Mouse (Mus musculus): Measurements from ENCODE around the gene Dhh. TPM values are rescaled to one million over a fixed set of nuclear protein-coding genes. Genes with fewer than 3 reads are reported as not detected.

Gene Dhh
- total and polyA plus RNA-seq, 2 experiments from 2014 or later = 0.68 to 0.85 TPM

DNA sequence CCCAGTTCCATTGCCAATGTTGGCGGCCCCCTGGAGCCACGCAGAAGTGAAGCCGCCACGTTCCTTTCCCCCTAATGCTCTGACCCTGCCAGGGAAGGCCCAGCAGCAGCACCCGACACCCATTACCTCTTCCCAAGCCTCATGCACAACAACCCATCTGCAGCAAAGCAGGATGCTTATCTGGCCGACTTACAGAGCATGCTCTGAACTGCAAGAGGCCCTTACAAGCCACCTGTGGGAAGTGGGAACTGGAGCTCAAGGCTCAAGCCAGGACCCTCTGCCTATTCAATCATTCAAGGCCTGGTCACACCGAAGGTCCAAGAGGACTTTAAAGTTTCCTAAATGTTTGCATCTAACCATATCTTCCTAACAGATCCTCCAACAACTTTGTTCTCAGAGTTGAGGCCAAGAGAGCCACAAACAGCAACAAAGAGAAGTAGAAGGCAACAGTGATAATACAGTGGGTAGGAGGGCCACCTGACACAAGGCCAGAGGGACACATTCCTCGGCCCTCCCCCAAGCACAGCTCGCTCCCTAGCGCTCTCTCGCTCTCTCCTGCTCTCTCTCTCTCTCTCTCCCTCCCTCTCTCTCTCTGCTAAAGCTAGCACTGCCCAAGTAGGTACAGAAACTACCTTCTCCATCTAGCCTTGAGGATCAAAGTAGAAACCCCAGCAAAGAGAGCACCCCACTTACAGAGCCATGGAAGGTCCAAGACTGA, 29.8 kb downstream of the Dhh start:
- H3K4me1 ChIP-seq (ENCODE audit: insufficient read depth, low read length) = peaks cover 31% of the 10 kb centered on the region

DNA sequence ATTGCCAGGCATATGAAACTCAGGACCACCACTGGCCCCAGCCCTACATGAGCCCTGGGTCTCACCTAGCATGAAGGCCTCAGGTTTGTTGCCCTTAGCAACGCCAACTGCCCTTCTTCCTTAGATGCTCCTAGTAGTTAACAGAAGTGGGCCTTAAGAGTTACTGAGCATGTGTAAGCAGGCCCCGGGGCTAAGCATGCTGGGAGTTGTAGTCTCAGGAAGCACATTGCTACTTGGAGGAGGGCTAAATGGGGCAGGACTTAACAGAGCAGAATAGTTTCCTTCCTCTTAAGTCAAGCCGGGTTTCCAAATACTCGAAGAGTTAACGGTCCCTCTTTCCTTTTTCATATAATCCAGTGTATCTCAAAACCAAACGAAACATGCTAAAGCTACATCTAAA, 31.0 kb downstream of the Dhh start:
- H3K36me3 ChIP-seq (ENCODE audit: insufficient read depth, low read length) = peaks cover 40% of the 10 kb centered on the region
- peak overlapping the region; percentile 100; the same call in 1 of the 2 replicates for H3K4me3 ChIP-seq (ENCODE audit: low read length)
- DNase-seq (ENCODE audit: low spot score) (peak; percentile 67), ATAC-seq (no peak)
- H3K9ac ChIP-seq (replicated peaks; ENCODE audit: low read length) = no peak overlapping the region; the same call in 1 of the 2 replicates
- H3K27ac ChIP-seq = no peak overlapping the region
- no peaks in the 10 kb centered on the region for H3K9me3 ChIP-seq (ENCODE audit: low read length)
- H3K27me3 ChIP-seq (ENCODE audit: insufficient read depth, low read length) = no peaks in the 10 kb centered on the region
- WGBS = 57% methylated on average over 6 of the region's 6 CpGs
- H3K4me1 ChIP-seq (ENCODE audit: insufficient read depth, low read length) = peaks cover 28% of the 10 kb centered on the region
- TF ChIP-seq CTCF (IDR thresholded peaks at IDR 0.05; ENCODE audit: low read depth) = no peak
- peak overlapping the region; percentile 99 for H3K4me2 ChIP-seq (ENCODE audit: low read depth, low read length)

More for the DNA sequence above, 29.8 kb downstream of the Dhh start:
- H3K9ac ChIP-seq (replicated peaks; ENCODE audit: low read length) = peak overlapping the region; percentile 99
- no peak for TF ChIP-seq CTCF (IDR thresholded peaks at IDR 0.05; ENCODE audit: low read depth)
- WGBS = 26% methylated on average over 11 of the region's 11 CpGs
- H3K27ac ChIP-seq = peak overlapping the region; percentile 15; the same call in 1 of the 2 replicates
- H3K4me3 ChIP-seq (ENCODE audit: low read length) = peak overlapping the region; percentile 100
- peaks cover 28% of the 10 kb centered on the region for H3K36me3 ChIP-seq (ENCODE audit: insufficient read depth, low read length)
- no peaks in the 10 kb centered on the region for H3K9me3 ChIP-seq (ENCODE audit: low read length)
- DNase-seq (ENCODE audit: low spot score) = no peak
- peak overlapping the region; percentile 99 for H3K4me2 ChIP-seq (ENCODE audit: low read depth, low read length)
- no peaks in the 10 kb centered on the region for H3K27me3 ChIP-seq (ENCODE audit: insufficient read depth, low read length)
- ATAC-seq = no peak

DNA sequence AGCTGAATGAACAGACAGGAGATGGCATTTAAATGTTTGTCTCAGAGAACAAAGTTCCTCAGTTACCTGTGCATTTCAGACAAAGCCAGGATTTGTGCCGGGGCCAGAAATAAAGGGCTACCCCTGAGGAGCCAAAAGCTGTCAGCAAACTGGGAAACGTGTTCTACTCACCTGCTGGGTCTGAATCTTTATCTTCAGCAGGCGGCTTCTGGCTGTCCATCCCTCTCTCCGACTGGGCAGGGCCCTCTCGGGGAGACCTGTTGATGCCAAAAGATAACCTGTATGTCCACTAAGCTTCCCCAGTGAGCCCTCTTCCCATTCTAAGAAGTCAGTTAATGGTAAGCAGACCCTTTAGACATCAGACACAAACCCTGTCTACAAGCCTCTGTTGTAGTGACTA, 31.8 kb downstream of the Dhh start:
- DNase-seq (ENCODE audit: low spot score) = no peak
- no peaks in the 10 kb centered on the region for H3K9me3 ChIP-seq (ENCODE audit: low read length)
- H3K27me3 ChIP-seq (ENCODE audit: insufficient read depth, low read length) = no peaks in the 10 kb centered on the region
- H3K27ac ChIP-seq = no peak overlapping the region
- no peak overlapping the region for H3K4me3 ChIP-seq (ENCODE audit: low read length)
- 87% methylated on average over 5 of the region's 5 CpGs for WGBS
- no peak overlapping the region for H3K9ac ChIP-seq (replicated peaks; ENCODE audit: low read length)
- no peak overlapping the region for H3K4me2 ChIP-seq (ENCODE audit: low read depth, low read length)
- ATAC-seq = no peak
- H3K4me1 ChIP-seq (ENCODE audit: insufficient read depth, low read length) = peaks cover 28% of the 10 kb centered on the region
- TF ChIP-seq CTCF (IDR thresholded peaks at IDR 0.05; ENCODE audit: low read depth) = no peak
- H3K36me3 ChIP-seq (ENCODE audit: insufficient read depth, low read length) = peaks cover 48% of the 10 kb centered on the region

DNA sequence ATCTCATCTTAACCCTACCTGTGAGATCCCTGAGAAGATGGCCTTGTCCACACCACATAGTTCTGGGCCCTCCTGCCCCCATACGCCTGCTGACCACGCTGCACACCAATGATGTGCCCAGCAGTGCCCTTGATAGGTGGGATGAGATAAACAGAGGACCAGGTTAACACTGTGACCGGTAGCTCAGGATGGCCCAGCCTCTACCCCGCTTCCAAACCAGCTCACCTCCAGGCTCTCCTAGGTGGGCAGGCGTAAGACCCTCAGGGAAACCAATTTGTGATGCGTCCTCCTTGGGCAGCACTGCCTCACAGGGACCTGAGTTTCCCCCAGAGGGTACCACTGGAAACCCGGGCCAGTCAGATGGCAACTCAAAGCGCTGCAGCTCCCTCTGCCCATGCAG, 32.6 kb downstream of the Dhh start:
- H3K9ac ChIP-seq (replicated peaks; ENCODE audit: low read length) = no peak overlapping the region
- peaks cover 28% of the 10 kb centered on the region for H3K4me1 ChIP-seq (ENCODE audit: insufficient read depth, low read length)
- TF ChIP-seq CTCF (IDR thresholded peaks at IDR 0.05; ENCODE audit: low read depth) = no peak
- no peaks in the 10 kb centered on the region for H3K9me3 ChIP-seq (ENCODE audit: low read length)
- DNase-seq (ENCODE audit: low spot score) (no peak), ATAC-seq (no peak)
- no peak overlapping the region for H3K27ac ChIP-seq
- 95% methylated on average over 8 of the region's 8 CpGs for WGBS
- H3K27me3 ChIP-seq (ENCODE audit: insufficient read depth, low read length) = no peaks in the 10 kb centered on the region
- no peak overlapping the region for H3K4me3 ChIP-seq (ENCODE audit: low read length)
- no peak overlapping the region for H3K4me2 ChIP-seq (ENCODE audit: low read depth, low read length)
- peaks cover 56% of the 10 kb centered on the region for H3K36me3 ChIP-seq (ENCODE audit: insufficient read depth, low read length)

DNA sequence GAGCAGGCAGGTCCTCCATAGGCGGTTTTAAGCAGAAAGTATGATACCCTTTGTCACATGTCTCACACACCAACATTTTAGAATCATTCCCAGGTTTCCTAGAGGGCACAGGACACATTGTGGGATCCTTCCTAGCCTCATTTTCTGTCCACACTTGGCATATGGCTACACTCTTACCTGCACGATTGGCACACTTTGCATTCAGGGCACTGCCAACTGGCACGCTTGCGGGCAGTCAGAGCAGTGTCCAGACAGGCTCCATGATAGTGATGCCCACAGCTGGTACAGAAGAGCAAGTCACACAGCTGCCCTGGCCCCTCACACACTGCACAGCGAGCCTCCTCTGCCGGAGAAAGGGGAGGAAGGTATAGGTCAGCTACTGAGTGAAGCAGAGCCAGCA, 33.4 kb downstream of the Dhh start:
- Histone ChIP-seq H3K9ac (replicated peaks; ENCODE audit: low read length) (no peak overlapping the region), H3K36me3 (ENCODE audit: insufficient read depth, low read length) (peaks cover 64% of the 10 kb centered on the region), H3K4me3 (ENCODE audit: low read length) (no peak overlapping the region), H3K27ac (no peak overlapping the region), H3K9me3 (ENCODE audit: low read length) (no peaks in the 10 kb centered on the region), H3K4me2 (ENCODE audit: low read depth, low read length) (no peak overlapping the region), H3K4me1 (ENCODE audit: insufficient read depth, low read length) (peaks cover 28% of the 10 kb centered on the region), H3K27me3 (ENCODE audit: insufficient read depth, low read length) (no peaks in the 10 kb centered on the region)
- ATAC-seq (no peak), DNase-seq (ENCODE audit: low spot score) (no peak)
- no peak for TF ChIP-seq CTCF (IDR thresholded peaks at IDR 0.05; ENCODE audit: low read depth)
- WGBS = 95% methylated on average over 6 of the region's 6 CpGs

DNA sequence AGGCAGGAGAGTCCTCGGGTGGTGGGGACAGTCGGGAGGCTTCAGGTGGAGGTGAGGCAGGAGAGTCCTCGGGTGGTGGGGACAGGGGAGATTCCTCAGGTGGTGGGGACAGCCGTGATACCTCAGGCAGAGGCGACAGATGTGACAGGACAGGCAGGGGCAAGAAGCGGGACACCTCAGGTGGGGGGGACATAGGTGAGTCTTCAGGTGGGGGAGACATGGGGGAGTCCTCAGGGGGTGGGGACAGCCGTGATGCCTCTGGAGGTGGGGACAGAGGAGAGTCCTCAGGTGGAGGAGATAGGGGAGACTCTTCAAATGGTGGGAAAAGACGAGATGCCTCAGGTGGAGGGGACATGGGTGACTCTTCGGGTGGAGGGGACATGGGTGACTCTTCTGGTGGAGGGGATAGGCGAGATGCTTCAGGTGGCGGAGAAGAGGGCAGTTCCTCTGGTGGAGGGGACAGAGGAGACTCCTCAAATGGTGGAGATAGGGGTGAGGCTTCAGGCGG, 34.8 kb downstream of the Dhh start:
- H3K9me3 ChIP-seq (ENCODE audit: low read length) = no peaks in the 10 kb centered on the region
- peaks cover 17% of the 10 kb centered on the region for H3K4me1 ChIP-seq (ENCODE audit: insufficient read depth, low read length)
- H3K4me3 ChIP-seq (ENCODE audit: low read length) = no peak overlapping the region
- no peak for TF ChIP-seq CTCF (IDR thresholded peaks at IDR 0.05; ENCODE audit: low read depth)
- ATAC-seq = no peak
- H3K27me3 ChIP-seq (ENCODE audit: insufficient read depth, low read length) = no peaks in the 10 kb centered on the region
- H3K4me2 ChIP-seq (ENCODE audit: low read depth, low read length) = no peak overlapping the region
- peaks cover 73% of the 10 kb centered on the region for H3K36me3 ChIP-seq (ENCODE audit: insufficient read depth, low read length)
- no peak for DNase-seq (ENCODE audit: low spot score)
- no peak overlapping the region for H3K9ac ChIP-seq (replicated peaks; ENCODE audit: low read length)
- 92% methylated on average over 12 of the region's 12 CpGs for WGBS
- H3K27ac ChIP-seq = no peak overlapping the region
